Comparison of ENCODE assay signal across 24 mouse cellular contexts in genomic region chr13:113812593-113812975, GRCm38 (mm10). TPM values are rescaled to one million over a fixed set of nuclear protein-coding genes. Genes with fewer than 3 reads are reported as not detected.
A peak's percentile ranks its signal among the peaks of the same experiment; 100 is the strongest.
DNase-seq lines count a peak whose midpoint lies in the region; ATAC-seq lines count a peak whose summit lies in the region.
"Had no signal": no experiment of that assay in that cellular context is flagged by ENCODE, and none has a peak within 500 bp of the region (broad histone marks: within the 10 kb centered on the region; RNA-seq: fewer than 3 reads in every experiment).

No protein-coding gene starts in this region.

- 64% methylated on average over 6 of the region's 6 CpGs for WGBS in heart, embryonic 15.5 days
- WGBS in liver, embryonic 12.5 days (ENCODE audit: insufficient replicate concordance), result 38% methylated on average over 6 of the region's 6 CpGs

- H3K9ac ChIP-seq in heart, embryonic 15.5 days, result no peak overlapping the region
- no peak overlapping the region for H3K9ac ChIP-seq in liver, embryonic 12.5 days
- H3K9ac ChIP-seq: embryonic facial prominence, embryonic 13.5 days; hindbrain, embryonic 15.5 days; intestine, embryonic 15.5 days; liver, embryonic 14.5 days; midbrain, embryonic 15.5 days had no signal

- no peaks in the 10 kb centered on the region for H3K9me3 ChIP-seq in heart, embryonic 15.5 days (replicated peaks)
- H3K9me3 ChIP-seq in liver, embryonic 12.5 days (replicated peaks), result no peaks in the 10 kb centered on the region
- H3K9me3 ChIP-seq: embryonic facial prominence, embryonic 13.5 days; hindbrain, embryonic 15.5 days; intestine, embryonic 15.5 days; midbrain, embryonic 15.5 days had no signal

- peaks cover 18% of the 10 kb centered on the region for H3K4me1 ChIP-seq in heart, embryonic 15.5 days (replicated peaks)
- H3K4me1 ChIP-seq in liver, embryonic 12.5 days, result peaks cover 73% of the 10 kb centered on the region
- H3K4me1 ChIP-seq: midbrain, embryonic 15.5 days had no signal

- no peak overlapping the region for H3K4me2 ChIP-seq in heart, embryonic 15.5 days
- no peak overlapping the region for H3K4me2 ChIP-seq in liver, embryonic 12.5 days
- H3K4me2 ChIP-seq: embryonic facial prominence, embryonic 13.5 days; hindbrain, embryonic 15.5 days; intestine, embryonic 15.5 days; midbrain, embryonic 15.5 days had no signal

- H3K27ac ChIP-seq in heart, embryonic 15.5 days, result peak overlapping the region; percentile 18
- peak overlapping the region; percentile 18; the same call in 1 of the 2 replicates for H3K27ac ChIP-seq in liver, embryonic 12.5 days
- H3K27ac ChIP-seq: embryonic facial prominence, embryonic 13.5 days; hindbrain, embryonic 15.5 days; left cerebral cortex, adult 2 months; liver, embryonic 14.5 days; macrophage; midbrain, embryonic 15.5 days had no signal

- ATAC-seq in heart, embryonic 15.5 days (replicated peaks; ENCODE audit: insufficient number of reproducible peaks, insufficient read depth, low FRiP score, low read depth), result no peak
- ATAC-seq in liver, embryonic 12.5 days, result no peak
- ATAC-seq: activated CD4-positive, CD25-positive, alpha-beta regulatory T cell, adult 4 months; forebrain, embryonic 14.5 days; intestine, embryonic 15.5 days; midbrain, embryonic 15.5 days had no signal

- no peak overlapping the region for H3K4me3 ChIP-seq in heart, embryonic 15.5 days
- H3K4me3 ChIP-seq in liver, embryonic 12.5 days, result no peak overlapping the region
- H3K4me3 ChIP-seq: embryonic facial prominence, embryonic 13.5 days; hindbrain, embryonic 15.5 days; intestine, embryonic 15.5 days; left cerebral cortex, adult 2 months; midbrain, embryonic 15.5 days had no signal

- DNase-seq in embryo, embryonic 10 days (ENCODE audit: low spot score), result peak; percentile 15
- DNase-seq in embryo, embryonic 10.5 days (ENCODE audit: low spot score), result no peak
- no peak for DNase-seq in heart, postnatal 4 days
- DNase-seq in liver (no peak), 416B (ENCODE audit: low read depth) (peak; percentile 69)
- DNase-seq in thymus, postnatal 10 days (ENCODE audit: low spot score in 2 of 2), result no peak
- DNase-seq: cerebellum, adult 2 months; cerebellum, postnatal 36 days; gastrocnemius, postnatal 14 days; heart, postnatal 36 days; left cerebral cortex, postnatal 4 days; retina, postnatal 1 day; thymus, postnatal 14 days had no signal

- H3K27me3 ChIP-seq in heart, embryonic 15.5 days, result no peaks in the 10 kb centered on the region
- no peaks in the 10 kb centered on the region for H3K27me3 ChIP-seq in liver, embryonic 12.5 days (replicated peaks)
- H3K27me3 ChIP-seq: embryonic facial prominence, embryonic 13.5 days; hindbrain, embryonic 15.5 days; intestine, embryonic 15.5 days; midbrain, embryonic 15.5 days had no signal

- no peaks in the 10 kb centered on the region for H3K36me3 ChIP-seq in heart, embryonic 15.5 days
- H3K36me3 ChIP-seq in liver, embryonic 12.5 days, result peaks cover 2% of the 10 kb centered on the region; the same call in 1 of the 2 replicates
- H3K36me3 ChIP-seq: hindbrain, embryonic 15.5 days; intestine, embryonic 15.5 days; midbrain, embryonic 15.5 days had no signal

RNA-seq across cellular contexts. Expression of gene Arl15, which starts 18.3 kb away (rescaled TPM):
- 6.7 and 7.6 TPM in 2 replicates for polyA plus RNA-seq in heart, embryonic 15.5 days (2015; fragmentation: Nextera tagmentation; extraction: Ambion mirVana)
- 10 to 100 TPM; 17.7 to 19.8 TPM for total RNA-seq in heart, postnatal 4 days (2021)
- 4.4 and 5.3 TPM in 2 replicates for polyA plus RNA-seq in liver, embryonic 12.5 days (2016; fragmentation: Nextera tagmentation; extraction: Ambion mirVana)

Comparison
In these comparisons a context has a peak if more than half of its experiments do, and no peak if none do; other contexts are left out.
1. DNase-seq: peak in embryo, embryonic 10 days (single experiment) and 416B (single experiment); none in embryo, embryonic 10.5 days (single experiment), heart, postnatal 4 days (single experiment), liver (single experiment) and thymus, postnatal 10 days (0 of 2).